Mouse (Mus musculus) urinary bladder, postnatal 4 days (tissue): ENCODE measurements around the gene Mcam.

Experiments
- DNase-seq, 2 experiments: peaks; one replicate each; pipeline ENCODE4 v3.0.0; 2021 to 2022; ENCODE audit warnings: low spot score in 2 of 2

The Mcam gene

GRCm38 (mm10) chr9:44135731-44136411 lies 1.6 kb downstream of the Mcam start:
- no peak for DNase-seq

GRCm38 (mm10) chr9:44137846-44138245 lies 3.6 kb downstream of the Mcam start:
- DNase-seq, result no peak

- DNase-seq, result no peak
Measured at GRCm38 (mm10) chr9:44141951-44142350, 7.7 kb downstream of the Mcam start.

GRCm38 (mm10) chr9:44143421-44143820 lies 9.2 kb downstream of the Mcam start:
- DNase-seq, result no peak

GRCm38 (mm10) chr9:44144023-44144717 lies 9.9 kb downstream of the Mcam start:
- DNase-seq, result no peak

- DNase-seq, result no peak
Measured at GRCm38 (mm10) chr9:44144718-44145060, 10.4 kb downstream of the Mcam start.

GRCm38 (mm10) chr9:44147290-44147689 lies 13.0 kb downstream of the Mcam start:
- no peak for DNase-seq

- DNase-seq, result no peak
Measured at GRCm38 (mm10) chr9:44159886-44160285, 25.6 kb downstream of the Mcam start.

- no peak for DNase-seq
Measured at GRCm38 (mm10) chr9:44168931-44169330, 34.7 kb downstream of the Mcam start.

GRCm38 (mm10) chr9:44170691-44171151 lies 36.5 kb downstream of the Mcam start:
- no peak for DNase-seq

GRCm38 (mm10) chr9:44175556-44175955 lies 41.3 kb downstream of the Mcam start:
- DNase-seq, result no peak

GRCm38 (mm10) chr9:44175957-44176356 lies 41.7 kb downstream of the Mcam start:
- no peak for DNase-seq

GRCm38 (mm10) chr9:44177405-44177804 lies 43.1 kb downstream of the Mcam start:
- no peak for DNase-seq

GRCm38 (mm10) chr9:44178389-44178788 lies 44.1 kb downstream of the Mcam start:
- no peak for DNase-seq

- DNase-seq, result no peak
Measured at GRCm38 (mm10) chr9:44178811-44179210, 44.5 kb downstream of the Mcam start.

- DNase-seq, result no peak
Measured at GRCm38 (mm10) chr9:44181537-44181936, 47.3 kb downstream of the Mcam start.

GRCm38 (mm10) chr9:44182260-44182659 lies 48.0 kb downstream of the Mcam start:
- DNase-seq, result no peak

GRCm38 (mm10) chr9:44188223-44188622 lies 54.0 kb downstream of the Mcam start:
- DNase-seq, result no peak

GRCm38 (mm10) chr9:44191166-44191565 lies 56.9 kb downstream of the Mcam start:
- no peak for DNase-seq

- DNase-seq, result no peak
Measured at GRCm38 (mm10) chr9:44192312-44192711, 58.0 kb downstream of the Mcam start.
